Mouse (Mus musculus): ENCODE data around the gene Ctsh. TPM values are rescaled to one million over a fixed set of nuclear protein-coding genes. Genes with fewer than 3 reads are reported as not detected.

The Ctsh gene
- total RNA-seq (2023): 100 to 1,000 TPM; 587 to 636 TPM

DNA sequence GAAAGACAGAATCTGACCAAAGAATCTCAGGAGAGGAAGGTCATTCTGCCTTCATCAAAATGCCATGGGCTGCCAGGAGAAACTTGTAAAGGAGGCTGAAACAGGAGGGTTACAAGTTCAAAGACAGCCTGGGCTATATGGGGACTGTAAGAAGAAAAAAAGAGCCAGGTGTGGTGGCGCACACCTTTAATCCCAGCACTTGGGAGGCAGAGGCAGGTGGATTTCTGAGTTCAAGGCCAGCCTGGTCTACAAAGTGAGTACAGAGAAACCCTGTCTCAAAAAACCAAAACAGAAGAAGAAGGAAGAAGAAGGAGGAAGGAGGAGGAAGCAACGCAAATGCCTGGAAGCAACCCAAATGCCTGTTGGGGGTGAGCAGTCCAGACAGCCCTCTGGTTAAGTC is at the start of gene Ctsh:
TSS of gene Ctsh (plus strand) at position 301 of the 400 bp plus-strand sequence.

DNA sequence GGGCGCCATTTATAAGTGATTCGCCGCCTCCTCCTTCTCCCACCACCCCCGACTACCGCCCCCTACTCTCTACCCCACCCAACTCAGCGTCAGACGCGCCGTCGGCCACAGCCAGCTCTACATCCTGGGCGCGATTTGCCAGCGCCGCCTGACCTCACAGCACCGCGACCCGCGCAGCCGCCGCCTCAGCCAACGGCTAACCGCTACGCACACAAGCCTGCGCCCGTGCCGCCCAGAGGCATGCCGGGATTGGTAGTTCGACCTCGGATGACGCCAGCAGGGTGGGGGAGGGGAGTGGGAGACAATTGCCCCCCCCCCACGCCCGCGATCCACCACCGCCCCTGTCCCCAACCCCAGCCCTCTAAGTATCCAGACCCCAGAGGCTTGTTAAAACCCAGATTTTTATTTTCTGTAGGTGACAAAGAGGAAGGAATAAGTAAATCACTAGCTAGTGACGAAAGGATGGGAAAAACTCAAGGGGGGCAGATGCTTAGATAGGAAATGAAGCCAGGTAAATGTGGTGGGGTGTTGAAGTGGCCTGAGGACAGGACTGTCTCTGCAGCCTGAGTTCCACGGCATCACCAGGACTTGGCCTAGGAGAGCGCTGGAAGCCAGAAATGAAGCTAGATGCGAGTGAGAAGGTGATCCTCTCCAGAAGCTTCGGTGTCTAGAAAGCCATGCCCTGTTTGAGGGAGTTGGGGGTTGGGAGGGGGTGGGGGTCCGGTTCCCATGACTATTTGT is 60.8 kb downstream of the Ctsh start, which contains the start of gene Morf4l1:
TSS of gene Morf4l1 (minus strand) at position 208 of the 741 bp plus-strand sequence.

Other genes starting within 250 kb of the Ctsh start
- gene Rasgrf1, start 144.2 kb upstream of the Ctsh start, total RNA-seq (2023): under 1 TPM in 1 of 2 experiments, not detected in 1; 0.15 TPM
- gene Morf4l1, start 60.6 kb downstream of the Ctsh start, total RNA-seq (2023): 100 to 1,000 TPM; 364 to 393 TPM
- gene Adamts7, start 108.9 kb downstream of the Ctsh start, total RNA-seq (2023): under 1 TPM; 0.34 to 0.39 TPM
- 100 to 1,000 TPM; 125 to 128 TPM for gene Tbc1d2b, start 216.7 kb downstream of the Ctsh start, total RNA-seq (2023)

All from monocyte, adult 59 days (primary cell).